Mouse (Mus musculus) olfactory bulb, adult 2 months (tissue): Measurements from ENCODE around the gene BC048403. TPM values are rescaled to one million over a fixed set of nuclear protein-coding genes. Genes with fewer than 3 reads are reported as not detected.
"Not testable (repeated sequence)": the region's sequence is repeated elsewhere in the genome, so short reads cannot be mapped to it uniquely, and the experiment has no call there.

Source experiments
- H3K27ac ChIP-seq: fragments of 200-500 bp; 2 replicates; pipeline ENCODE4 v1.5.1; 2012; ENCODE audit warnings: low read depth, low read length; ENCODE audit not compliant: insufficient read depth
- H3K4me1 ChIP-seq: fragments of 200-500 bp; 2 replicates; pipeline ENCODE4 v1.6.1; 2012; ENCODE audit warnings: low read length; ENCODE audit not compliant: control insufficient read depth, insufficient read depth
- H3K4me3 ChIP-seq: fragments of 200-500 bp; 2 replicates; pipeline ENCODE4 v1.5.1; 2012; ENCODE audit warnings: mild to moderate bottlenecking, low read depth, low read length, moderate library complexity; ENCODE audit not compliant: insufficient read depth
- CTCF ChIP-seq: fragments of 200-500 bp; IDR thresholded peaks from 2 replicates; pipeline ENCODE4 v1.5.1; 2012; ENCODE audit warnings: low read depth, mild to moderate bottlenecking, low read length, moderate library complexity; ENCODE audit not compliant: insufficient read depth
- POLR2A ChIP-seq: fragments of 200-500 bp; IDR thresholded peaks from 2 replicates; pipeline ENCODE4 v1.6.1; 2012; ENCODE audit warnings: mild to moderate bottlenecking, low read depth, low read length, moderate library complexity; ENCODE audit not compliant: insufficient read depth
- WGBS: fragments of 180-500 bp; shearing (Covaris S2); methylation state at CpG from one replicate; pipeline ENCODE4 v1.1.7; 2018; 5-methylcytosine and 5-hydroxymethylcytosine counted together
- polyA plus RNA-seq: library from polyadenylated mRNA; stranded (reverse); fragments of >200 nt; gene quantifications from 2 replicates; pipeline ENCODE4 v1.2.4, GENCODE M21; 2012; ENCODE audit warnings: low replicate concordance; ENCODE audit not compliant: missing spikeins, insufficient read depth, insufficient read length

Gene BC048403
- polyA plus RNA-seq, 1 experiment = not detected

DNA sequence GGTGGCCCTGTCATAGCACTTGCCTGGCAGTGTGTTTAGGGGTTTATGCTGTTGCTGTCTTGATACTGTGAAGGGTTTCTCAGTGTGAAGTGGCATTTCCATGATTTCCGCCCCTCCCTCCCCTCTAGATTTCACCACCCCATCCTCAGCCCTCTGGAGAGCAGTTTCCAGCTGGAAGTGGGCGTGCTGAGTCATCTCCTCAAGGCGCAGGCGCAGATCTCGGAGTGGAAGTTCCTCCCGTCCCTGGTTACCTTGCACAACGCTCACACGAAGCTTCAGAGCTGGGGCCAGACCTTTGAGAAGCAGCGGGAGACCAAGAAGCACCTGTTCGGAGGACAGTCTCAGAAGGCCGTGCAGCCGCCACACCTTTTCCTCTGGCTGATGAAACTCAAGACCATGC is 10.4 kb downstream of the BC048403 start:
- Histone ChIP-seq H3K27ac (no peak overlapping the region), H3K4me1 (peaks cover 6% of the 10 kb centered on the region; the same call in 1 of the 2 replicates), H3K4me3 (no peak overlapping the region)
- no peak for TF ChIP-seq POLR2A
- no peak for TF ChIP-seq CTCF
- WGBS = 71% methylated on average over 12 of the region's 12 CpGs

DNA sequence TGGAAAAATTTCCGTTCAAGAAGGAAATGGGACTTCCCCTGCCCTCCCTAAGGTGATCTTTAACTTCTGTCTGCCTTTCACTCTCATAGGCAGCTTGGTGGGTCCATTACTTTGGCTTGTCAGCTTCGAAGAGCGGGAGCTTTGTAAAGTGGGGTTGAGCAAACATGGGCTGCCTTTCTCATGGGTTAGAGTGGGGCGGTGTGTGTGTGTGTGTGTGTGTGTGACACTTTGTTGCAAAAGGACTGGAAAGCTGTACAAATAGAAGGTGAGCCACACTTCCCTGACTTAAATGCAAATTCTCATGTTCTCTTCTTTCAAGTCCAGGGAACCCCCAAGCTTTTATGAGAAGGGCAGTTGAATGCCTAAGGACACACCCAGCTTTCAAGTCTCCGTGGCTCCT is 14.5 kb downstream of the BC048403 start:
- WGBS = 92% methylated on average over 5 of the region's 5 CpGs
- Histone ChIP-seq H3K4me3 (no peak overlapping the region), H3K4me1 (peaks cover 6% of the 10 kb centered on the region; the same call in 1 of the 2 replicates), H3K27ac (no peak overlapping the region)
- no peak for TF ChIP-seq CTCF
- TF ChIP-seq POLR2A = no peak

DNA sequence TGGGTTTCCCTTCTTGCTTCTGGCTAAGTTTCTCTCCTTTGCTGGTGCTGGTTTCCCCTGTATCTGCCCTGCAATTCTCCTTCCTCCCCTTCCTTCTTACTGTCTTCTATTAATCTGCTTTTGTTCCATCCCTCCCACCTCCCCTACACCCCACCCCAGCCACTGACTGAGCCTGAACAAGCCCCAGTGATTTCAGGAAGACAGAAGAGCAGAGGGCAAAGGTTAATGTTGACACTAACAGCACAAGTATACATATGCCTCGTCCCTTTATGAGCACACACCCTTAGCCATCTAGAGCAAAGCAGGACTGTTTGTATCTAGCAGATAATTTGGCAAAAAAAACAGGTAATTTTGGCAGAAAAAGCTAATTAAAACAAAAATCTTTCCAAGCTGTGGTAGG is 16.1 kb downstream of the BC048403 start:
- H3K4me1 ChIP-seq = no peaks in the 10 kb centered on the region; the same call in 1 of the 2 replicates
- no peak overlapping the region for H3K27ac ChIP-seq
- TF ChIP-seq CTCF (no peak), POLR2A (no peak)
- no peak overlapping the region for H3K4me3 ChIP-seq
- 84% methylated on average over 1 of the region's 1 CpGs for WGBS

DNA sequence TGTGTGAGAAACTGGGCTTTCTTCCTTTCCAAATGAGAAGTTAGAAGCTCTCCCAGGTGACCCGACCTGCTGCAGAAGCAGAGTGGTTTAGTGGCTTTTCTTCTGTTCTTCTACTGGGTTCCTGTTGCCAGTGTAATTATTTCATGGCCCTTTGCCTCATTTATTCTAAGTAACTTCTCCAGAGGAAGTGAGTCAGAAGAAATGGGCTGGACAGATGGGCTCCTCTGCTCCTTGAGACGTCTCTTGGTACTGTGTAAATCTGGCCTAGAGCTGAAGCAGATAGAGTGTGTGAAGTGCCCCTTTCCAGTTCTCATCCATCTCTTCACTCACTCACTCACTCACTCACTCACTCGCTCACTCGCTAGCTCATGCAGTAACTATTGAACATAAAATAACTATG is 16.9 kb downstream of the BC048403 start:
- no peak overlapping the region for H3K4me3 ChIP-seq
- 78% methylated on average over 4 of the region's 4 CpGs for WGBS
- TF ChIP-seq POLR2A = no peak
- no peak for TF ChIP-seq CTCF
- H3K27ac ChIP-seq = no peak overlapping the region
- H3K4me1 ChIP-seq = no peaks in the 10 kb centered on the region

GRCm38 (mm10) chr10:121759095-121759494 is 19.4 kb downstream of the BC048403 start:
- WGBS = 43% methylated on average over 8 of the region's 8 CpGs
- no peak for TF ChIP-seq CTCF
- TF ChIP-seq POLR2A = no peak
- Histone ChIP-seq H3K27ac (no peak overlapping the region), H3K4me1 (no peaks in the 10 kb centered on the region), H3K4me3 (no peak overlapping the region)

DNA sequence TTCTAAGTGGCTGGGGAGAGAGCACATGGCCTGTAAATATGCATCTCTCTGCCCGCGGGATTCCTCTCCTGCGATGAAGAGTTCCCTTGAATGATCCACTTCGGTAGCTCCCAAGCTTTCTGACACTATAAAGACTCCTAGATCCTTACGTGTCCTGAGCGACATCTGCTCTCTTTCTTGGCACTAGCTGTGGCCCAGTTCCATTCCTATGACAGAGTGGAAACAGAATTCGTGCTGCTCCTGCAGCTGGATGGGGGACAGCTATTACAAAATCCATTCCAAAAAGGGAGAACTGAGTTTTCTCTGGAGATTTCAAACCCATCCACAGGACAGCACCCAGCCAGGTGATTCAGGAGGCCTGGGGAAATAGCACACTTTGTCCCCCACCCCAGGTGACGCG is 22.4 kb downstream of the BC048403 start:
- TF ChIP-seq CTCF = no peak
- no peak for TF ChIP-seq POLR2A
- Histone ChIP-seq H3K27ac (no peak overlapping the region), H3K4me1 (no peaks in the 10 kb centered on the region), H3K4me3 (no peak overlapping the region)
- 92% methylated on average over 9 of the region's 9 CpGs for WGBS

DNA sequence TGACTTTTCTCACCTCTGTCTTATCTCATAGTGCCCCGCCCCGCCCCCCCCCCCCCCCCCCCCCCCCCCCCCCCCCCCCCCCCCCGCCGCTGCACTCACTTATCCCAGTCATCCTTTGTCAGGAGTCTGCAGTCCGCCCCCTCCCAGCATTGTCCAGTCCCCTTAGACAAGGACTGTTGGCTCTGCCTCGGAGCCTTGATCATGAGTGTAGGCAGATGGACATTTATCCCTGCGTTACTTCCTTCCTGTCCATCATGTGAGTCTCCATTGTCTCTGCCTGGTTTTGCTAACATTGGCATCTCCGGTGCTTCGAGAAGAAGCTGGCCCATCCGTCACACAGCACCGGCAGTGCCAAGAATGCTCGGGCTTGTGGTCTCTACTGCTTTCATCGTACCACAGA is 23.5 kb downstream of the BC048403 start:
- H3K27ac ChIP-seq = no peak overlapping the region
- WGBS = 84% methylated on average over 10 of the region's 13 CpGs
- no peak overlapping the region for H3K4me3 ChIP-seq
- no peaks in the 10 kb centered on the region for H3K4me1 ChIP-seq
- TF ChIP-seq POLR2A (no peak), CTCF (no peak)

DNA sequence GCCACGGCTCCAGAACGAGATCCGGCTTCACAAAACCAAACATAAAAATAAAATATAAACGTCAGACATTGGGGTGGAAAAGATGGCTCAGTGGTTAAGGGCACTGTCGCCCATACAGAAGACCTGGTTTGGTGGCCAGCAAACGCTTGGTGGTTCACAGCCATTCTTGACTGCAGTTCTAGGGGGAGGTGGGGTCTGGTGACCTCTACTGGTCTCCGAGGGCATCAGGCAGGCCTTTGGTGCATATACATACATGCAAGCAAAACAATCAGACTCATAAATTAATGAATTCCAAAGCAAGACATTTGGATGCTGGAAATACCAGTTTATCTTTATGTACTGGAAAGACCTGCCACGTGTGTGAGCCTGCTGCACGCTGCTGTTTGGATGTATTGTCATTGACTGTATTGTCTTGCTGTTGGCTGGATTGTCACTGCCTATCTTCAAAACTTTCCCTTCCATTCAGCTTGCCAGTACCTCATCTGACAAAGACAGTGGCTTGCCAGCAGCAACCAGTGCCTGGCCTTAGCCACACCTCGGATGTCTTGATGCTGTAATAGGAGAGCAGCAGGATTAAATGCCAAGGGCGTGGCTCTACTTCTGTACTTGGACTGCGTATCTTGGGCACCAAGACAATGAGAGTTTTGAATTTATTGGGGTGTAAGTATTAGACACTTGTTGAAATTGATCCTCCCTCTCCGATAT is 24.9 kb downstream of the BC048403 start:
- WGBS = 83% methylated on average over 13 of the region's 13 CpGs
- no peak for TF ChIP-seq CTCF
- no peak for TF ChIP-seq POLR2A
- no peaks in the 10 kb centered on the region for H3K4me1 ChIP-seq
- H3K27ac ChIP-seq = no peak overlapping the region
- no peak overlapping the region for H3K4me3 ChIP-seq

GRCm38 (mm10) chr10:121765174-121766057 is 25.7 kb downstream of the BC048403 start:
- 43% methylated on average over 10 of the region's 10 CpGs for WGBS
- H3K4me3 ChIP-seq = no peak overlapping the region
- no peaks in the 10 kb centered on the region for H3K4me1 ChIP-seq
- no peak overlapping the region for H3K27ac ChIP-seq
- TF ChIP-seq CTCF (no peak), POLR2A (no peak)

DNA sequence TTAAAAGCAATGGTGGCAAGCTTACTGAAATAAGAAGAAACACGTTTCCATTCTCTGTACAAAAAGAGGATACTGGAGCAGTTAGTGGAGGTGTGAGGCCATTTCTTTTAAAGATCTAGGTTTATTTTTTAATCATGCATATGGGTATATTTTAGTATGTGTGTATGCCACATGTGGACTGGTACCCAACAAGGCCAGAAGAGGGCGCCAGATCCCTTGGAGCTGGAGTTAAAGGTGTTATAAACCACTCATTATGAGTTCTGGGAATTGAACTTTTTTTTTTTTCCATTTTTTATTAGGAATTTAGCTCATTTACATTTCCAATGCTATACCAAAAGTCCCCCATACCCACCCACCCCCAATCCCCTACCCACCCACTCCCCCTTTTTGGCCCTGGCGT is 27.6 kb downstream of the BC048403 start:
- not testable (repeated sequence) for H3K27ac ChIP-seq, H3K4me1 ChIP-seq
- WGBS = 91% methylated on average over 3 of the region's 3 CpGs

More for the DNA sequence above, 27.6 kb downstream of the BC048403 start:
- H3K4me3 ChIP-seq = not testable (repeated sequence)
